Mouse (Mus musculus): ENCODE measurements around the gene Senp8. TPM values are rescaled to one million over a fixed set of nuclear protein-coding genes. Genes with fewer than 3 reads are reported as not detected.
A peak's percentile ranks its signal among the peaks of the same experiment; 100 is the strongest.
"Not testable (repeated sequence)": the region's sequence is repeated elsewhere in the genome, so short reads cannot be mapped to it uniquely, and the experiment has no call there.

Senp8 gene
- 16.5 and 17.7 TPM in 2 replicates for polyA plus RNA-seq (2016; fragmentation: Nextera tagmentation; extraction: Ambion mirVana)

DNA sequence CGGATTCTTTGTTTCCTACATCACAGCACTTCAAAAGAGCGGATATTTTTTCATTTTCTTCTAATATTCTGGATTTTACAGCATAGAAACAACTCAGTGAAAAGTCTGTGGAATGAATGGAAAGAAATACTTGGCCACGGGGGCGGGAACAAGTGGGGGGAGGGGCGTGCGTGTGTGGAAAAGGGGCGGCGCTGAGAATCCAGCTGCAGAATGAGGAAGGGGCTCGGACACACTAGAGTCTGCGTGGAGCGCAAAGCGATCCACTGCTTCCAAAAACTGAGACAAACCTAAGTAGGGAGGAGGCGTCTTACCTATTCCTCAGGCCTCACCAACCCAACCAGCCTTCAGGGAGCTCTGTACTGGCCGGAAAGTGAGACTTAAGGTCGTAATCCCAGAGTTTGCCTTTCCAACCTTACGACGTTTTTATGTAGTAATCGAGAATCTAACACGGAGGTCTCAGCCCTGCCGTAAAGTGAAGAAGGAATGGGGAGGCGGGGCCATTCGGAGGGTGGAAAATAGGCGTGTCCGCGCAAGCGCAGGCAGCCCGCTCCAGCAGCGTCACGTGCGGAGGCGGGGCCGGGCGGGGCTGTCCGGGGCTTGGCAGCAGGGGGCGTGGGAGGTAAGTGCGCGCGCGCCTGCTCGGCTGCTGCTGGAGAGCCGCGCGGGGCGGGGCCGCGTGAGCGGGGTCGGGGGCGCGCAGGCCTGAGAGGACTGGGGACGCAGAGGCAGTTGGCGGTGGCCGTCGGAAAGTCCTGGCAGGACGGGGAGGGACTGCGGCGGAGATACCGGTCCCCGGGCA is at the start of gene Senp8, which contains the start of gene Myo9a:
TSS of gene Senp8 (minus strand) at position 444 of the 799 bp plus-strand sequence.
TSS of gene Myo9a (plus strand) at position 630 of the 799 bp plus-strand sequence.
- no peaks in the 10 kb centered on the region for H3K36me3 ChIP-seq
- no peaks in the 10 kb centered on the region for H3K9me3 ChIP-seq
- H3K4me3 ChIP-seq, result peak within 1 kb of the TSS; percentile 88
- peaks cover 8% of the 10 kb centered on the region for H3K4me1 ChIP-seq
- peak within 1 kb of the TSS; percentile 79 for H3K27ac ChIP-seq
- WGBS, result 1% methylated on average over 59 of the region's 59 CpGs
- peak within 1 kb of the TSS; percentile 90 for H3K9ac ChIP-seq
- H3K4me2 ChIP-seq (replicated peaks), result peak within 1 kb of the TSS; percentile 90
- peak; percentile 95 for ATAC-seq (ENCODE audit: low FRiP score, low read depth)
- no peaks in the 10 kb centered on the region for H3K27me3 ChIP-seq (replicated peaks)

DNA sequence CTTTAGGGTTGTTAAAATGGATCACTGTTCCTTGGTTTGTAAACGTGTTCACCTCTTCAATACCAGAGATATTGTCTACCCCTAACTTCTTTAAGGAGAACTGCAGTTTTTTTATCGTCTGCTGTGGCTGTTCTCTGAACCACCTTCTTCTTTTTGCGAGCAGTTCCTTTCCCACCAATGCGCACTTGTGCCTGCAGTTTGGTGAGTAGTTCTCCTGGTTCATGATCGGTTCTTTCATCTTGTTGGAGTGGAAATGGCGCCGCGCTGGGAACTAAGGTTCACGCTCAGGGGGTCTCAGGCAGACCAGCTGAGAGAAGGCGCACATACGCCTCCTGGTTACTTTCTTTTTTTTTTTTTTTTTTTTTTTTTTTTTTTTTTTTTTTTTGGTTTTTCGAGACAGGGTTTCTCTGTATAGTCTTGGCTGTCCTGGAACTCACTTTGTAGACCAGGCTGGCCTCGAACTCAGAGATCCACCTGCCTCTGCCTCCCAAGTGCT is 16.5 kb upstream of the Senp8 start:
- not testable (repeated sequence) for H3K4me2 ChIP-seq (replicated peaks); H3K36me3 ChIP-seq; H3K4me3 ChIP-seq; H3K27me3 ChIP-seq (replicated peaks); H3K9me3 ChIP-seq; H3K4me1 ChIP-seq; H3K9ac ChIP-seq; H3K27ac ChIP-seq; ATAC-seq (ENCODE audit: low FRiP score, low read depth)
- WGBS, result 90% methylated on average over 12 of the region's 13 CpGs

DNA sequence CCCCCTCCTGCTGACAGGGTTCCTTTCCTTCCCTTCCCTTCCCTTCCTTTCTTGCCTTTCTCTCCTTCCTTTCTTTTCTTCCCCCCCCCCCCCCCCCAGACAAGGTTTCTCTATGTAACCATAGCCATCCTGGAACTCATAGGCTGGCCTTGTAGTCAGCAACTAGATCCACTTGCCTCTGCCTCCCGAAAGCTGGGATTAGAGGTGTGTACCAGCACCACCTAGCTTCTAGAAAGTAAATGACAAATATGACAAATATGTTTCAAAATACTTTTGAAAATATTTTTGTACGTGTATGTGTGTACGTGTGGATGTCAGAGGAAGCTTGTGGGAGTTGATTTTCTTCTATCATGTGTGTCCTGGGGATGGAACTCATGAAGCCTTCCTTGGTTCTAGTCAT is 10.0 kb upstream of the Senp8 start:
- H3K9ac ChIP-seq, result no peak overlapping the region
- H3K4me3 ChIP-seq, result no peak overlapping the region
- H3K4me1 ChIP-seq, result no peaks in the 10 kb centered on the region
- H3K36me3 ChIP-seq, result no peaks in the 10 kb centered on the region
- no peaks in the 10 kb centered on the region for H3K27me3 ChIP-seq (replicated peaks)
- no peak overlapping the region for H3K27ac ChIP-seq
- no peak overlapping the region for H3K4me2 ChIP-seq (replicated peaks)
- no peak for ATAC-seq (ENCODE audit: low FRiP score, low read depth)
- whole genome bisulfite sequencing, result 90% methylated on average over 3 of the region's 3 CpGs
- H3K9me3 ChIP-seq, result no peaks in the 10 kb centered on the region

DNA sequence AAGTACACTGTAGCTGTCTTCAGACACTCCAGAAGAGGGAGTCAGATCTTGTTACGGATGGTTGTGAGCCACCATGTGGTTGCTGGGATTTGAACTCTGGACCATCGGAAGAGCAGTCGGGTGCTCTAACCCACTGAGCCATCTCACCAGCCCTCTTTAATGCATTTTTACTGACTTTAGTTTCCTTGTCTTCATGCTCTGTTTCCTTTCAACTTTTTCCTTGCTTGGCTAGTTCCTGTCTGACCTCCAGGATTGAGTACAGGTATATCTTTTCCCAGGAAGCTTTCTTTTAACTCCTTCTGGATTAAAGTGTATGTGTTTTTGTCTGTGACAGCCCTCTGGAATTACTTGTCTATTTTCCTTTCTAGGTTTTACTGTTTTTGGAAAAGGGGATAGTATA is 6.5 kb upstream of the Senp8 start:
- WGBS, result 94% methylated on average over 3 of the region's 3 CpGs
- not testable (repeated sequence) for H3K4me3 ChIP-seq; H3K36me3 ChIP-seq; H3K4me1 ChIP-seq; ATAC-seq (ENCODE audit: low FRiP score, low read depth); H3K27me3 ChIP-seq (replicated peaks); H3K9me3 ChIP-seq; H3K4me2 ChIP-seq (replicated peaks); H3K9ac ChIP-seq; H3K27ac ChIP-seq

DNA sequence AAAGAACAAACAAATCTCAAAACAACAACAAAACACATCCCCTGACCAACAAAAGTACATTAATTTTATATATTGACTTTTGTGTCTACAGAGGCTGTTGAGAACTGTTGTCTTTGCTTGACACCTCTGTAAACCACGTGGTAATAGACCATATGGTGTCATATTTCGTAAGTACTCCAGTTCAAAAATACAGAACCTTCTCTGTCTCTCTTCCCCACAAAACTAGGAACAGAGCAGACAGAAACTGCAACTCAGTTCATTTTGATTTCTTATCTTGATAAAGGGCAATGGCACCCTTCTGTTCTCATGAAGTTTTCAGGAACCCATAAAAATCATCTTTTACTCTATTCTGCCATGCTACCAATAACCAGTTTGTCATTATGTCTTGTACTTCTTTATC is 4.7 kb upstream of the Senp8 start:
- no peak overlapping the region for H3K9ac ChIP-seq
- H3K4me1 ChIP-seq, result peaks cover 4% of the 10 kb centered on the region
- no peaks in the 10 kb centered on the region for H3K9me3 ChIP-seq
- 59% methylated on average over 2 of the region's 2 CpGs for WGBS
- no peak for ATAC-seq (ENCODE audit: low FRiP score, low read depth)
- no peak overlapping the region for H3K27ac ChIP-seq
- no peak overlapping the region for H3K4me3 ChIP-seq
- no peaks in the 10 kb centered on the region for H3K36me3 ChIP-seq
- no peak overlapping the region for H3K4me2 ChIP-seq (replicated peaks)
- no peaks in the 10 kb centered on the region for H3K27me3 ChIP-seq (replicated peaks)

DNA sequence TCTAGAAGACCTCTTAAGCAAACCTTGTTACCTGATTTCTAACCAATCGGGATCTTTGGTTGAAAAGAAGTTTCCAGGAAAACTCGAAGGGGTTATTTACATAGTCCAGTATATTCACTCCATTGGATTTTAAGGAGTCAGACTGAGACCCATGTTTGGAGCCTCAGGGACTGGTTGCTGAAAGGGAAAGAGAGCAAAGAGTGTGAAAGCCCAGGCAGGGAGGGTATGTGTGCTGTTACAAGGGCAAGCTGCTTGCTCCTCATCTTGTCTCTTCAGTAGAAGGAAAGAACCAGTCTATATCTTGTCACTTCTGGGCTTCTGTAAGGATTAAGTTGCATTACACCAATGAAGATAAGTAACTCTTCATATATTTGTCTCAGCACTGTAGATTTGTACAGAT is 1.5 kb upstream of the Senp8 start:
- H3K36me3 ChIP-seq, result no peaks in the 10 kb centered on the region
- peak overlapping the region; percentile 90 for H3K9ac ChIP-seq
- no peak overlapping the region for H3K27ac ChIP-seq
- H3K4me3 ChIP-seq, result peak overlapping the region; percentile 88
- peak overlapping the region; percentile 90 for H3K4me2 ChIP-seq (replicated peaks)
- no peaks in the 10 kb centered on the region for H3K27me3 ChIP-seq (replicated peaks)
- 10% methylated on average over 2 of the region's 2 CpGs for WGBS
- no peak for ATAC-seq (ENCODE audit: low FRiP score, low read depth)
- H3K9me3 ChIP-seq, result no peaks in the 10 kb centered on the region
- H3K4me1 ChIP-seq, result peaks cover 8% of the 10 kb centered on the region

DNA sequence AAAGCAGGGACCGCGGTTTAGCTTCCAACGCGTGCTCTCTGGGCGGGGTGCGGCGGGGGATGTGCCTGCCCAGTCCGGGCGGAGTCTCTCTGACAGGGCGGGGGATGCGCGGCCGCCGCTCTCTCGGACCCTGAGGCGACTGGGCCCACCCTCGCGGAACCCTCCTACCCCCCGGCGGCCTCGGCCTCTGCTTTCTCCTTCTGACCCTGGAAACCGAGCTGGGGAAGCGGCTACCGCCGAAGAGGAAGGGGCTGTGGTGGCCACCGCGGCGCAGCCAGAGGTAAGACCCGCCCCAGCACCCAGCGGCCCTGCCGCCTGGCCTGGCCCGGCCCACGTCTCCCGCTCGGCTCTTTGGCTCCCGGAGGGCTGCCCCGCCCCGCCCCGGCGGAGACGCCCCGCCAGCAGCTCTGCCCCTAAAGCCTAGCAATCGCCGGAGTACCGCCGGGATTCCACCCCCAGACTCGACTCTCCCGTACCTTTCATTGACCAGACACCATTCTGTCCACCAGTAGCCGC is 614 bp upstream of the Senp8 start:
- peak overlapping the region; percentile 79 for H3K27ac ChIP-seq
- H3K9ac ChIP-seq, result peak overlapping the region; percentile 90
- no peaks in the 10 kb centered on the region for H3K9me3 ChIP-seq
- under 1% methylated on average over 48 of the region's 49 CpGs for WGBS
- peak overlapping the region; percentile 90 for H3K4me2 ChIP-seq (replicated peaks)
- no peaks in the 10 kb centered on the region for H3K36me3 ChIP-seq
- no peaks in the 10 kb centered on the region for H3K27me3 ChIP-seq (replicated peaks)
- H3K4me1 ChIP-seq, result peaks cover 8% of the 10 kb centered on the region
- peak overlapping the region; percentile 88 for H3K4me3 ChIP-seq
- peak; percentile 94 for ATAC-seq (ENCODE audit: low FRiP score, low read depth)

DNA sequence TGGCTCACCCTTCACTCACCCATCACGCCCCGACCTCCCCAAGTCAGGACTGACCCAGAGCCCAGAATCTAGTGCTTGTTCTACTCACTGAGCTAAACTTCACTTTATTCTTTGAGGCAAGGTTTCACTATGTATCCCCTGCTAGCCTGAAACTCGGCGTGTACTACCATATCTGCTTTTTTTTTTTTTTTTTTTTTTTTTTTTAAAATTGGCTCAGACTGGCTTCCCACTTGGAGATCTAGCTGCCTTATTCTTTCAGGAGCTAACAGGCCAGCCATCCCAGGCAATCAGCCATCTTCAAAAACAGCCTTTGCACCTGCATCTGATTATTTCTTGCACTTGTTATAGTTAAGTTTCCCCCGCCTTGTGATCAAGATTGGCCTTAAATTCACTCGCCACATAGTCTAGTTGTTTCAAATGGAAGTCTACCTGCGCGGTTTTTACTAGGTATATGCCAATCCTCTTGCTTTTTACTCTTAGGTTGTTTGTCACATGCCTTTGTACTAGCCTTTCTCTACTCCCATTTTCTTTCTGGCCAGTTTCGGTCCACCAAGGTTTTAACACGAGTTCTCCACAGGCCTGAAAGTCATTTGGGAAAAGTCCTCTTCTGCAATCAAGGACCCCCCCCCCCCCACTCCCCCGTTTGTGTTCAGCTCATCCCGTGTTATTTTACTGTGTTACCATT is 787 bp downstream of the Senp8 start:
- Histone ChIP-seq H3K27me3 (replicated peaks) (no peaks in the 10 kb centered on the region), H3K4me1 (peaks cover 8% of the 10 kb centered on the region), H3K36me3 (no peaks in the 10 kb centered on the region), H3K27ac (no peak overlapping the region), H3K4me2 (replicated peaks) (peak overlapping the region; percentile 75), H3K4me3 (peak overlapping the region; percentile 88), H3K9me3 (no peaks in the 10 kb centered on the region), H3K9ac (peak overlapping the region; percentile 47)
- WGBS, result 33% methylated on average over 12 of the region's 12 CpGs
- ATAC-seq (ENCODE audit: low FRiP score, low read depth), result no peak

DNA sequence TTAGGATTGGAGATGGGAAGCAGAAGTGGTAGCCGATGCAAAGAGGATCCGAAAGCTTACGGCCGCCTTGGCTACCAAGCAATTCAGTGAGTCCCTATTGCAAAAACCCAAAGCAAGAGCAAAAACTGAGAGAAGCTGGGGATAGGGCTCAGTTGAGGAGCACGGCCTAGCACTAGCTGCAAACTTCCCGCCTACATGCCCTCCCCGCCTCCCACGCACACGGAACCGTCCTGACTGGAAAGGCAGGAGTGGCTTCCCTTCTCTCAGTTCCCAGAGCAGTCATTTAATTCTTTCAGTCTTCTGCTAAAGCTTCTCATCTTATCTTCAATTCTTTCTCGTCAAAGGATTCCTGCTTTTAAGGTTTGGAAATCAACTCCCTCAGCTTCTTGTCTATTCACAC is 1.5 kb downstream of the Senp8 start:
- Histone ChIP-seq H3K4me2 (replicated peaks) (no peak overlapping the region), H3K4me1 (peaks cover 8% of the 10 kb centered on the region), H3K36me3 (no peaks in the 10 kb centered on the region), H3K27ac (no peak overlapping the region), H3K9ac (no peak overlapping the region), H3K9me3 (no peaks in the 10 kb centered on the region), H3K27me3 (replicated peaks) (no peaks in the 10 kb centered on the region), H3K4me3 (no peak overlapping the region)
- ATAC-seq (ENCODE audit: low FRiP score, low read depth), result no peak
- 94% methylated on average over 11 of the region's 11 CpGs for WGBS

DNA sequence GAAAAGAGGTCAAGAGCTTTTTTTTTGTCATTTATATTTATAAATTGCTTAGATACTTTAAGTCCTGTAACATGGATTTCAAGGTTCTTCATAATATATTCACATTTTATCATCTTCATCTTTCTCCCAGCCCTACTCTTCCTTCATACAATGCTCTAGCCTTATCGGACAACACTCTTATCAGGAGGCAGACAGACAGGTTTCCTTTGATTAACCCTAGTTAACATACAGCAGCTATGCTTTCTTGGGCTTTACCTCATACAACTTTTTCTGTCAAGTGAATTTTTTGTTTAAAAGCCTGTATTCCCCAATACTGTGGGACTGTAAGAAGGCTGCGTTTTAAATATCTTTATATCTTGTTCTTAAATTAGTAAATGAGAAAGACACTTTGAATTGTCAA is 2.1 kb downstream of the Senp8 start:
- 93% methylated on average over 2 of the region's 2 CpGs for WGBS
- no peak overlapping the region for H3K9ac ChIP-seq
- H3K4me1 ChIP-seq, result peaks cover 8% of the 10 kb centered on the region
- no peak overlapping the region for H3K4me2 ChIP-seq (replicated peaks)
- no peaks in the 10 kb centered on the region for H3K27me3 ChIP-seq (replicated peaks)
- no peak for ATAC-seq (ENCODE audit: low FRiP score, low read depth)
- H3K9me3 ChIP-seq, result no peaks in the 10 kb centered on the region
- no peaks in the 10 kb centered on the region for H3K36me3 ChIP-seq
- H3K4me3 ChIP-seq, result no peak overlapping the region
- no peak overlapping the region for H3K27ac ChIP-seq

DNA sequence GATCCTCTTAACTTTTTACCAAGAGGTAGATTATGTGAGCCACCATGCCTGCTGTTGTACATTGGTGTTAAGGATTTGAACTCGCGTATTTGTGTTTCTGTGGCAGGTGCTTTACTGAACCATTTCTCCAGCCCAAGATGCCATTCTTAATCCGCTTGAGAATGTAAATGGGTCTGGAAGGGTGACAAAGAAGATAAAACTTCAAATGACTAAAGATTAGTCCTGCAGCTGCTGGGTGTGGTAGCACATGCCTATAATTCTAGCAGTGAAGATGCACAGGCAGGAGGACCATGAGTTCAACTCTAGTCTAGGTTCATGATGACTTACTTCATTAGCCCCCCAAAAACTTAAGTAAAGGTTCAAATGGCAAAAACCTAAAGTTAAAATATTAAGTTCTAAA is 6.6 kb downstream of the Senp8 start:
- WGBS, result 96% methylated on average over 3 of the region's 3 CpGs
- Histone ChIP-seq H3K4me3 (no peak overlapping the region), H3K27me3 (replicated peaks) (no peaks in the 10 kb centered on the region), H3K9me3 (no peaks in the 10 kb centered on the region), H3K36me3 (no peaks in the 10 kb centered on the region), H3K9ac (no peak overlapping the region), H3K4me2 (replicated peaks) (no peak overlapping the region), H3K4me1 (no peaks in the 10 kb centered on the region), H3K27ac (no peak overlapping the region)
- ATAC-seq (ENCODE audit: low FRiP score, low read depth), result no peak

DNA sequence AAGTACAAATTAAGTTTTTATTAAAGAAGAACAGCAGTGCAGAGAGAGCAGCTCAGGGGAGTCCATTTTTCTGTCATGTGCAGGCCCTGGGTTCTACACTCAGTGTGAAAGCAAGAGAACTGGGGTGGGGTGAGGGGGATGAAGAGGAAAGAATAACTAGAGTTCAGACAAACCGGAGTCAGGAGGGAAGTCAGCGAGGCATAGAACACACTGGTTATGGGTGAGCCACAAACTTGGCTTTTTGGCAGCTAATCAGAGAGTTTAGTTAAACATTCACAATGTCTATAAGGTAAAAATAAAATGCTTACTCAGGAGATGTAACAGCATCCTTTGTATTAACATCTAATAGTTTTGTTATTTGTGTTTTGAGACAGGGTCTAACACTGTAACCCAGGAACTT is 9.9 kb downstream of the Senp8 start:
- Histone ChIP-seq H3K9ac (no peak overlapping the region), H3K4me3 (no peak overlapping the region), H3K9me3 (no peaks in the 10 kb centered on the region), H3K27ac (no peak overlapping the region), H3K4me1 (no peaks in the 10 kb centered on the region), H3K27me3 (replicated peaks) (no peaks in the 10 kb centered on the region), H3K4me2 (replicated peaks) (no peak overlapping the region), H3K36me3 (no peaks in the 10 kb centered on the region)
- 93% methylated on average over 2 of the region's 2 CpGs for WGBS
- no peak for ATAC-seq (ENCODE audit: low FRiP score, low read depth)
